Mouse (Mus musculus): Measurements from ENCODE around the gene Gm28778. TPM values are rescaled to one million over a fixed set of nuclear protein-coding genes. Genes with fewer than 3 reads are reported as not detected.
"Not testable (repeated sequence)": the region's sequence is repeated elsewhere in the genome, so short reads cannot be mapped to it uniquely, and the experiment has no call there.

Gm28778 gene
- total RNA-seq (2014; rRNA removed) (4.6 TPM in 1 of 2 replicates, not detected in the other), polyA plus RNA-seq (2012; rRNA removed) (21.7 and 27.3 TPM in 2 replicates)

GRCm38 (mm10) chr1:53296581-53297383 lies at the start of gene Gm28778, which contains the start of the genes Pms1 and Ormdl1:
TSS of gene Gm28778 (plus strand) at chr1:53297111.
TSS of gene Pms1 (minus strand) at chr1:53297018.
TSS of gene Ormdl1 (plus strand) at chr1:53297095.
- under 1% methylated on average over 66 of the region's 66 CpGs for WGBS
- H3K27ac ChIP-seq (replicated peaks; ENCODE audit: insufficient read depth, low read depth, low read length): peak within 1 kb of the TSS; percentile 69
- peak within 1 kb of the TSS; percentile 94 for H3K9ac ChIP-seq (ENCODE audit: low read depth, low read length)
- DNase-seq (ENCODE audit: extremely low read depth, low read depth, low spot score): peak; percentile 92
- peaks cover 5% of the 10 kb centered on the region; the same call in 1 of the 2 replicates for H3K79me2 ChIP-seq (ENCODE audit: control insufficient read depth, insufficient read depth, low read length)
- H3K27me3 ChIP-seq (ENCODE audit: control insufficient read depth, insufficient read depth, low read length): no peaks in the 10 kb centered on the region
- TF ChIP-seq POLR2A (IDR thresholded peaks at IDR 0.05; ENCODE audit: extremely low read depth, insufficient read depth, low read length): peak; percentile 64
- 0 out of 2 replicates have a peak, but pooled peaks have one; percentile 16 for TF ChIP-seq CTCF (IDR thresholded peaks at IDR 0.05; ENCODE audit: low read depth, low read length)
- peak within 1 kb of the TSS; percentile 68 for H3K4me3 ChIP-seq (ENCODE audit: insufficient read depth, low read depth, low read length)
- H3K36me3 ChIP-seq (ENCODE audit: control insufficient read depth, insufficient read depth, low read length): no peaks in the 10 kb centered on the region
- H3K4me1 ChIP-seq (ENCODE audit: control insufficient read depth, insufficient read depth, low read length): peaks cover 6% of the 10 kb centered on the region; the same call in 1 of the 2 replicates

GRCm38 (mm10) chr1:53264958-53265612 lies 31.8 kb upstream of the Gm28778 start:
- not testable (repeated sequence) for H3K27ac ChIP-seq (replicated peaks; ENCODE audit: insufficient read depth, low read depth, low read length)

GRCm38 (mm10) chr1:53269901-53270300 lies 27.0 kb upstream of the Gm28778 start:
- H3K4me3 ChIP-seq (ENCODE audit: insufficient read depth, low read depth, low read length): no peak overlapping the region
- no peak for DNase-seq (ENCODE audit: extremely low read depth, low read depth, low spot score)
- no peaks in the 10 kb centered on the region for H3K79me2 ChIP-seq (ENCODE audit: control insufficient read depth, insufficient read depth, low read length)
- WGBS: 67% methylated on average over 3 of the region's 3 CpGs
- H3K27me3 ChIP-seq (ENCODE audit: control insufficient read depth, insufficient read depth, low read length): no peaks in the 10 kb centered on the region
- no peaks in the 10 kb centered on the region for H3K4me1 ChIP-seq (ENCODE audit: control insufficient read depth, insufficient read depth, low read length)
- no peak overlapping the region for H3K27ac ChIP-seq (replicated peaks; ENCODE audit: insufficient read depth, low read depth, low read length)
- TF ChIP-seq CTCF (IDR thresholded peaks at IDR 0.05; ENCODE audit: low read depth, low read length) (no peak), POLR2A (IDR thresholded peaks at IDR 0.05; ENCODE audit: extremely low read depth, insufficient read depth, low read length) (no peak)
- H3K9ac ChIP-seq (ENCODE audit: low read depth, low read length): no peak overlapping the region
- H3K36me3 ChIP-seq (ENCODE audit: control insufficient read depth, insufficient read depth, low read length): peaks cover 6% of the 10 kb centered on the region

More at GRCm38 (mm10) chr1:53264958-53265612, 31.8 kb upstream of the Gm28778 start:
- not testable (repeated sequence) for H3K27me3 ChIP-seq (ENCODE audit: control insufficient read depth, insufficient read depth, low read length); H3K79me2 ChIP-seq (ENCODE audit: control insufficient read depth, insufficient read depth, low read length); H3K4me1 ChIP-seq (ENCODE audit: control insufficient read depth, insufficient read depth, low read length); H3K4me3 ChIP-seq (ENCODE audit: insufficient read depth, low read depth, low read length); DNase-seq (ENCODE audit: extremely low read depth, low read depth, low spot score); H3K36me3 ChIP-seq (ENCODE audit: control insufficient read depth, insufficient read depth, low read length); H3K9ac ChIP-seq (ENCODE audit: low read depth, low read length)

GRCm38 (mm10) chr1:53272646-53273045 lies 24.3 kb upstream of the Gm28778 start:
- peaks cover 7% of the 10 kb centered on the region for H3K36me3 ChIP-seq (ENCODE audit: control insufficient read depth, insufficient read depth, low read length)
- H3K4me3 ChIP-seq (ENCODE audit: insufficient read depth, low read depth, low read length): no peak overlapping the region
- H3K4me1 ChIP-seq (ENCODE audit: control insufficient read depth, insufficient read depth, low read length): no peaks in the 10 kb centered on the region
- TF ChIP-seq POLR2A (IDR thresholded peaks at IDR 0.05; ENCODE audit: extremely low read depth, insufficient read depth, low read length) (no peak), CTCF (IDR thresholded peaks at IDR 0.05; ENCODE audit: low read depth, low read length) (no peak)
- no peaks in the 10 kb centered on the region for H3K27me3 ChIP-seq (ENCODE audit: control insufficient read depth, insufficient read depth, low read length)
- no peak overlapping the region for H3K27ac ChIP-seq (replicated peaks; ENCODE audit: insufficient read depth, low read depth, low read length)
- no peaks in the 10 kb centered on the region for H3K79me2 ChIP-seq (ENCODE audit: control insufficient read depth, insufficient read depth, low read length)
- DNase-seq (ENCODE audit: extremely low read depth, low read depth, low spot score): peak; percentile 26
- no peak overlapping the region for H3K9ac ChIP-seq (ENCODE audit: low read depth, low read length)

GRCm38 (mm10) chr1:53291197-53291596 lies 5.7 kb upstream of the Gm28778 start:
- TF ChIP-seq POLR2A (IDR thresholded peaks at IDR 0.05; ENCODE audit: extremely low read depth, insufficient read depth, low read length): no peak
- no peak for TF ChIP-seq CTCF (IDR thresholded peaks at IDR 0.05; ENCODE audit: low read depth, low read length)
- peaks cover 10% of the 10 kb centered on the region; the same call in 1 of the 2 replicates for H3K79me2 ChIP-seq (ENCODE audit: control insufficient read depth, insufficient read depth, low read length)
- no peak overlapping the region for H3K4me3 ChIP-seq (ENCODE audit: insufficient read depth, low read depth, low read length)
- H3K4me1 ChIP-seq (ENCODE audit: control insufficient read depth, insufficient read depth, low read length): peaks cover 15% of the 10 kb centered on the region
- no peaks in the 10 kb centered on the region for H3K36me3 ChIP-seq (ENCODE audit: control insufficient read depth, insufficient read depth, low read length)
- H3K27me3 ChIP-seq (ENCODE audit: control insufficient read depth, insufficient read depth, low read length): no peaks in the 10 kb centered on the region
- 18% methylated on average over 3 of the region's 3 CpGs for WGBS
- no peak overlapping the region for H3K9ac ChIP-seq (ENCODE audit: low read depth, low read length)
- H3K27ac ChIP-seq (replicated peaks; ENCODE audit: insufficient read depth, low read depth, low read length): peak overlapping the region; percentile 63
- peak; percentile 93 for DNase-seq (ENCODE audit: extremely low read depth, low read depth, low spot score)
